Mouse (Mus musculus) small intestine, adult 2 months (tissue): Measurements from ENCODE around the gene Sumf1. TPM values are rescaled to one million over a fixed set of nuclear protein-coding genes. Genes with fewer than 3 reads are reported as not detected.

Experiments
- H3K27ac ChIP-seq: fragments of 200-500 bp; 2 replicates; pipeline ENCODE4 v1.5.1; 2012; ENCODE audit warnings: low read depth, low read length, control low read depth, inconsistent platforms; ENCODE audit not compliant: insufficient read depth
- H3K27me3 ChIP-seq: fragments of 200-500 bp; 2 replicates; pipeline ENCODE4 v1.6.1; 2012; ENCODE audit warnings: mild to moderate bottlenecking, moderate library complexity, low read length, inconsistent platforms; ENCODE audit not compliant: control insufficient read depth, insufficient read depth
- H3K36me3 ChIP-seq: fragments of 200-500 bp; 2 replicates; pipeline ENCODE4 v1.6.1; 2012; ENCODE audit warnings: mild to moderate bottlenecking, low read length, control low read depth, inconsistent platforms; ENCODE audit not compliant: control insufficient read depth, insufficient read depth
- H3K4me1 ChIP-seq: fragments of 200-500 bp; 2 replicates; pipeline ENCODE4 v1.6.1; 2012; ENCODE audit warnings: low read length, inconsistent platforms, mixed read lengths; ENCODE audit not compliant: control insufficient read depth, insufficient read depth, insufficient read length
- H3K4me3 ChIP-seq: fragments of 200-500 bp; 2 replicates; pipeline ENCODE4 v1.5.1; 2012; ENCODE audit warnings: low read depth, mild to moderate bottlenecking, control low read depth, inconsistent platforms, low read length, moderate library complexity
- CTCF ChIP-seq: fragments of 200-500 bp; IDR thresholded peaks from 2 replicates; pipeline ENCODE4 v1.5.1; 2012; ENCODE audit warnings: low read depth, mild to moderate bottlenecking, control low read depth, inconsistent platforms, low read length, moderate library complexity, mixed read lengths; ENCODE audit not compliant: insufficient replicate concordance, insufficient read length; ENCODE audit errors: extremely low read depth
- POLR2A ChIP-seq: fragments of 200-500 bp; IDR thresholded peaks from 2 replicates; pipeline ENCODE4 v1.6.1; 2012; ENCODE audit warnings: low read depth, mild to moderate bottlenecking, control low read depth, inconsistent platforms, low read length, moderate library complexity
- WGBS: fragments of 180-500 bp; shearing (Covaris S2); methylation state at CpG from one replicate; pipeline ENCODE4 v1.1.7; 2018; 5-methylcytosine and 5-hydroxymethylcytosine counted together
- polyA plus RNA-seq: library from polyadenylated mRNA; depleted of rRNA; stranded (reverse); fragments of >200 nt; gene quantifications from 2 replicates; pipeline ENCODE4 v1.2.3, GENCODE M21; 2012

Sumf1 gene
- polyA plus RNA-seq, 1 experiment: 36.2 TPM

- no peak overlapping the region for H3K4me3 ChIP-seq
- WGBS: 91% methylated on average over 1 of the region's 1 CpGs
- TF ChIP-seq CTCF (no peak), POLR2A (no peak)
Observed at GRCm38 (mm10) chr6:108190690-108191089, 5.3 kb upstream of the Sumf1 start.

GRCm38 (mm10) chr6:108185685-108186009 is 265 bp upstream of the Sumf1 start:
- Histone ChIP-seq H3K27ac (no peak overlapping the region), H3K36me3 (no peaks in the 10 kb centered on the region), H3K4me3 (no peak overlapping the region; the same call in 1 of the 2 replicates), H3K27me3 (0 out of 2 replicates have a peak, but pooled peaks cover 3% of the 10 kb centered on the region), H3K4me1 (no peaks in the 10 kb centered on the region; the same call in 1 of the 2 replicates)
- 15% methylated on average over 4 of the region's 4 CpGs for WGBS
- no peak for TF ChIP-seq CTCF

More at GRCm38 (mm10) chr6:108190690-108191089, 5.3 kb upstream of the Sumf1 start:
- no peaks in the 10 kb centered on the region for H3K4me1 ChIP-seq
- H3K27ac ChIP-seq: no peak overlapping the region
- H3K27me3 ChIP-seq: 0 out of 2 replicates have a peak, but pooled peaks cover 3% of the 10 kb centered on the region
- no peaks in the 10 kb centered on the region for H3K36me3 ChIP-seq

GRCm38 (mm10) chr6:108179087-108179486 is 6.3 kb downstream of the Sumf1 start:
- Histone ChIP-seq H3K27ac (no peak overlapping the region), H3K27me3 (no peaks in the 10 kb centered on the region), H3K4me3 (no peak overlapping the region), H3K36me3 (peaks cover 11% of the 10 kb centered on the region; the same call in 1 of the 2 replicates), H3K4me1 (no peaks in the 10 kb centered on the region)
- TF ChIP-seq CTCF: no peak
- TF ChIP-seq POLR2A: no peak
- 90% methylated on average over 2 of the region's 2 CpGs for WGBS

GRCm38 (mm10) chr6:108174181-108174580 is 11.2 kb downstream of the Sumf1 start:
- H3K27ac ChIP-seq: no peak overlapping the region
- no peaks in the 10 kb centered on the region for H3K4me1 ChIP-seq
- H3K36me3 ChIP-seq: peaks cover 24% of the 10 kb centered on the region
- H3K27me3 ChIP-seq: no peaks in the 10 kb centered on the region
- WGBS: 98% methylated on average over 3 of the region's 3 CpGs
- no peak for TF ChIP-seq CTCF
- no peak for TF ChIP-seq POLR2A
- H3K4me3 ChIP-seq: no peak overlapping the region

- no peak overlapping the region for H3K27ac ChIP-seq
- 100% methylated on average over 1 of the region's 1 CpGs for WGBS
- no peaks in the 10 kb centered on the region for H3K27me3 ChIP-seq
- H3K36me3 ChIP-seq: peaks cover 24% of the 10 kb centered on the region
- TF ChIP-seq CTCF (no peak), POLR2A (no peak)
- no peak overlapping the region for H3K4me3 ChIP-seq
- H3K4me1 ChIP-seq: no peaks in the 10 kb centered on the region
Observed at GRCm38 (mm10) chr6:108172219-108172618, 13.2 kb downstream of the Sumf1 start.

GRCm38 (mm10) chr6:108169466-108169865 is 15.9 kb downstream of the Sumf1 start:
- Histone ChIP-seq H3K4me1 (peaks cover 2% of the 10 kb centered on the region; the same call in 1 of the 2 replicates), H3K36me3 (peaks cover 14% of the 10 kb centered on the region), H3K27ac (no peak overlapping the region), H3K27me3 (no peaks in the 10 kb centered on the region), H3K4me3 (no peak overlapping the region)
- WGBS: 87% methylated on average over 3 of the region's 3 CpGs
- TF ChIP-seq POLR2A (no peak), CTCF (no peak)

- Histone ChIP-seq H3K36me3 (peaks cover 13% of the 10 kb centered on the region), H3K27me3 (no peaks in the 10 kb centered on the region), H3K4me1 (peaks cover 2% of the 10 kb centered on the region; the same call in 1 of the 2 replicates), H3K4me3 (no peak overlapping the region), H3K27ac (no peak overlapping the region)
- no peak for TF ChIP-seq POLR2A
- no peak for TF ChIP-seq CTCF
- 82% methylated on average over 6 of the region's 6 CpGs for WGBS
Observed at GRCm38 (mm10) chr6:108168723-108169122, 16.7 kb downstream of the Sumf1 start.
